Mouse (Mus musculus) granulocyte monocyte progenitor cell, adult 5-6 weeks (primary cell): ENCODE data around the gene Asf1a. TPM values are rescaled to one million over a fixed set of nuclear protein-coding genes. Genes with fewer than 3 reads are reported as not detected.
A peak's percentile ranks its signal among the peaks of the same experiment; 100 is the strongest.
"Not testable (repeated sequence)": the region's sequence is repeated elsewhere in the genome, so short reads cannot be mapped to it uniquely, and the experiment has no call there.

Source experiments
- ATAC-seq: replicated peaks from 2 replicates; pipeline ENCODE4 v1.8.0; 2016; ENCODE audit warnings: mild to moderate bottlenecking, moderate TSS enrichment, inconsistent platforms; ENCODE audit not compliant: poor library complexity, severe bottlenecking
- total RNA-seq, 2 experiments: library from RNA; stranded (forward) in 1 of 2; stranded (reverse) in 1 of 2; fragments of 200-712, 200-1000 nt in 1 of 2; fragments of >200 nt in 1 of 2; fragmentation: Nextera tagmentation in 1 of 2; gene quantifications; 2 replicates each; pipeline ENCODE4 v1.2.3; 2014 to 2017

The Asf1a gene
- total RNA-seq, 2 experiments from 2014 or later: 99.2 to 122 TPM

- peak; percentile 82 for ATAC-seq
Observed at GRCm38 (mm10) chr10:53635246-53635971, 38.9 kb downstream of the Asf1a start.

GRCm38 (mm10) chr10:53641507-53641906, 45.0 kb downstream of the Asf1a start:
- ATAC-seq: peak; percentile 66

DNA sequence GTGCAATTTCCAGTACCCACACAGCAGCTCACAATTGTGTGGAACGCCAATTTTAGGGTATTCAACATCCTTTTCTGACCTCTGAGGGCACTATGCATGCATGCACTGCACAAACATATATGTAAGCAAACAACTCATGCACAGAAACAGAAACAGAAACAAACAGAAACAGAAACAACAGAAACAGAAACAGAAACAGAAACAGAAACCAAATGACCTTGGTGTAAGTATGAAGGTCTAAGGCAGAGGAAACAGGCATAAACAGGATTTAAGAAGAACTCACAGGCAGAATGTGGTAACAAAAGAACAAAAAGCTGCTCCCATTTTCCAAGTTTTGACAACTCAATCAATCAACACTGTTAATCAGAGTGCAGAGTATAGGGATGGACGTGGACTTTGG, 54.1 kb downstream of the Asf1a start:
- 0 out of 2 replicates have a peak, but pooled peaks have one; percentile 12 for ATAC-seq

DNA sequence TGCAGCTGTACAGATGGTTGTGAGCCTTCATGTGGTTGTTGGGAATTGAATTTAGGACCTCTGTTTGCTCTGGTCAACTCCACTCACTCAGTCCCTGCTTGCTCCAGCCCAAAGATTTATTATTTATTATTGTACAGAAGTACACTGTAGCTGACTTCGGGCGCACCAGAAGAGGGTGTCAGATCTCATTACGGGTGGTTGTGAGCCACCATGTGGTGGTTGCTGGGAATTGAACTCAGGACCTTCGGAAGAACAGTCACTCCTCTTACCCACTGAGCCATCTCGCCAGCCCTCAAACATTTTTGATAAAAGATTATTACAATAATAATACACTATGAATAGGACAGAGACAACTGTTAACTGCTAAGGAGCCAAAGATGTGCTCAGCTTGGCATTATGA, 57.7 kb downstream of the Asf1a start:
- not testable (repeated sequence) for ATAC-seq

Other genes starting within 250 kb of the Asf1a start
- 34.6 and 35.7 TPM in 2 replicates for gene Cep85l, start 216.8 kb upstream of the Asf1a start, total RNA-seq (2014; fragmentation: Nextera tagmentation)
- gene Cep85l, start 216.8 kb upstream of the Asf1a start, total RNA-seq (2017): 39.8 and 44.6 TPM in 2 replicates
- gene Mcm9, start 33.7 kb downstream of the Asf1a start, total RNA-seq (2014; fragmentation: Nextera tagmentation): 22.4 and 23.8 TPM in 2 replicates
- 10.8 and 29.0 TPM in 2 replicates for gene Mcm9, start 33.7 kb downstream of the Asf1a start, total RNA-seq (2017)
- gene Fam184a, start 154.4 kb downstream of the Asf1a start, total RNA-seq (2014; fragmentation: Nextera tagmentation): 1.7 TPM in 1 of 2 replicates, not detected in the other
- gene Fam184a, start 154.4 kb downstream of the Asf1a start, total RNA-seq (2017): 0.43 and 3.4 TPM in 2 replicates